Mouse (Mus musculus): ENCODE data around the gene Slco4a1. TPM values are rescaled to one million over a fixed set of nuclear protein-coding genes. Genes with fewer than 3 reads are reported as not detected.

The Slco4a1 gene
- polyA plus RNA-seq, 1 experiment = 10.4 TPM

DNA sequence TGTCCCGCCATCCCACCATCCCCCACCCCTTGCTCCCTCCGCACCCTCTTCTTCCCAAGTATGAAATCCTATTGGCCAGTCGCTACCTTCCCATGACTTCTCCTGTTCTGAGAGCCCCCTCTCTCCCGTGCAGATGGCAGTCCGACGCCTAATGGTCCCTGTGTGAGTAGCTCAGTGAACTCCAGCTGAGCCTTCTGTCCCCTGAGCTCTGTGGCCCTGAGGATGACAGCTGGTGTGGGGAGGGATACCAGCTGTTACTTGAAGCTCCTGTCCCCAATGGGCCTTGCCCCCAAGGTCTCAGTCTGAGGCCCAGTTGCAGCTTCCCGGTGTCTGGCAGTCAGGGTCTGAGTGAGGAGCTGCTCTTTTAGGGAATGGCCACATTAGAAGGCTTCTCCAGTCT is 10.5 kb downstream of the Slco4a1 start:
- no peak for TF ChIP-seq GATA1 (IDR thresholded peaks at IDR 0.05; ENCODE audit: borderline replicate concordance, low read length)
- TF ChIP-seq FLI1 (IDR thresholded peaks at IDR 0.05; ENCODE audit: low read length) = no peak
- Histone ChIP-seq H3K4me1 (peaks cover 74% of the 10 kb centered on the region), H3K9me3 (no peaks in the 10 kb centered on the region), H3K27me3 (replicated peaks) (no peaks in the 10 kb centered on the region), H3K4me3 (replicated peaks) (no peak overlapping the region), H3K36me3 (replicated peaks; ENCODE audit: low read length) (peaks cover 100% of the 10 kb centered on the region)

DNA sequence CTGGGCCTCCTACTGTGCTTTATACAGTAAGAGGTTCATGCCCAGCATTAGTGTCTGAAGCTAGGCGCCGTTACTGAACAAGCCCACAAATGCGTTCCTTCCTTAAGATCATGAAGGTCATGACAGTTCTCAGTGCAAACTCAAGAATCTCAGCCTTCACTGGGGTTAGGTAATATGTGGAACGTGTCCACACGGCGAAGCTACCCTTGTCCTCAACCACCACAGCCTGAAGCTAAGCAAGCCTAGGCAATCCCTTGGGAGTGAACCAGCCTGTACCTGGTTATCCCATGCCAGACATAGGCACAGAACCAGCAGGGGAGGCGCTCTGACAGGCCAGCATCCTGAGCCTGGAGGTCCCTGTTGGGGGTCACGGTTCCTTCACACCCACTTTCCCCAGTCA is 12.8 kb downstream of the Slco4a1 start:
- no peak for TF ChIP-seq GATA1 (IDR thresholded peaks at IDR 0.05; ENCODE audit: borderline replicate concordance, low read length)
- no peak for TF ChIP-seq FLI1 (IDR thresholded peaks at IDR 0.05; ENCODE audit: low read length)
- peaks cover 74% of the 10 kb centered on the region for H3K4me1 ChIP-seq
- no peak overlapping the region for H3K4me3 ChIP-seq (replicated peaks)
- H3K27me3 ChIP-seq (replicated peaks) = no peaks in the 10 kb centered on the region
- H3K36me3 ChIP-seq (replicated peaks; ENCODE audit: low read length) = peaks cover 100% of the 10 kb centered on the region
- H3K9me3 ChIP-seq = no peaks in the 10 kb centered on the region

DNA sequence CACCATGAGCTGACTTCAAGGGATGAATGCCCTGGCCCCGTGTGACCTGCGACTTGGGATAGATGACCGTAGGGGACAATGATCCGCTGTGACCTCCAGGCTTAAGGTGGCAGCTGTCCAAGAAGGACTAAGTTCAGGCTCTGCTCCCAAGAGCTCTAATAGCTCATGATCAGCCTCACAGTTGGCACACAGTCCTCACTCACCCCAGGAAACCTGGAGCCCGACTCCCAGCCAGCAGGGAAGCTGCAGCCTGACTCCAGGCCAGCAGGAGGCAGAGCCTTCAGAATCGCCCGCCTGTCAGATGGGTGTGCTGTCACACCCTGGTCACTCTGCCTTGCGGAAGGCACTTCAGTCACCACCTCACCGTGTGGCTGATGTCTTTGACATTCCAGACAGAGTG is 13.7 kb downstream of the Slco4a1 start:
- Histone ChIP-seq H3K9me3 (no peaks in the 10 kb centered on the region), H3K4me3 (replicated peaks) (no peak overlapping the region), H3K27me3 (replicated peaks) (no peaks in the 10 kb centered on the region), H3K4me1 (peaks cover 69% of the 10 kb centered on the region), H3K36me3 (replicated peaks; ENCODE audit: low read length) (peaks cover 100% of the 10 kb centered on the region)
- TF ChIP-seq FLI1 (IDR thresholded peaks at IDR 0.05; ENCODE audit: low read length) = no peak
- TF ChIP-seq GATA1 (IDR thresholded peaks at IDR 0.05; ENCODE audit: borderline replicate concordance, low read length) = no peak

DNA sequence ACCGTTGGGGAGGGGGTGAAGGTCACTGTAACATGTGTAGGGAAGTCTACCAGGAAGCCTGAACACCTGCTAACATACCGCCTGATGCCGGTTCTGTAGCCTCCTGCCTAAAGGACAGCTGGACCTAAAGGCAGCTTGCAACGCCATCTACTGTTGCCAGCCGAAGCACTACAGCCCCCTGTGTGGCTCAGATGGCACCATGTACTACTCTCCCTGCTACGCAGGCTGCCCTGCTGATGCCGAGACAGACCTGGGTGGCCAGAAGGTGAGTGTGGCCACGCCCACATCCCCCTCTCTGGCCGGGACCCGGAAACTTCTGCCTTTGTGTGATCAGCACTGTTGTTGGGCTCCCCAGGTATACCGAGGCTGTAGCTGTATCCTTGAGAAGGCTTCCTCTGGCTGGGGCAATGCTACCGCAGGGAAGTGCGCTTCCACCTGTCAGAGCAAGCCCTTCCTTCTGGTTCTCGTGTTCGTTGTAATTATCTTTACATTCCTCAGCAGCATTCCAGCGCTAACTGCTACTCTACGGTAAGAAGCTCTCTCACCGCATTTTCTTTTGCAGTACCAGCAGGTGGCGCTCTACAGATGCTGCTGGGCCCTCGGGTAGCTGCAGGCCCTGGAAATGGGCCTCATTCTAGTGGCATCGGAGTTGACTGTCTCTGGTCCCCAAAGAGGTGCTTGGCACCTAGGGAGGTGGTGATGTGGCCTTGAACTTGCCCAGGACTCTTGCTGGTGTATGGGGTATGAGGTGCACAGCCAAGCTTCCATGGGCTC is 16.4 kb downstream of the Slco4a1 start:
- H3K27me3 ChIP-seq (replicated peaks) = no peaks in the 10 kb centered on the region
- TF ChIP-seq GATA1 (IDR thresholded peaks at IDR 0.05; ENCODE audit: borderline replicate concordance, low read length) (no peak), FLI1 (IDR thresholded peaks at IDR 0.05; ENCODE audit: low read length) (no peak)
- no peak overlapping the region for H3K4me3 ChIP-seq (replicated peaks)
- no peaks in the 10 kb centered on the region for H3K9me3 ChIP-seq
- peaks cover 90% of the 10 kb centered on the region for H3K36me3 ChIP-seq (replicated peaks; ENCODE audit: low read length)
- H3K4me1 ChIP-seq = peaks cover 49% of the 10 kb centered on the region

DNA sequence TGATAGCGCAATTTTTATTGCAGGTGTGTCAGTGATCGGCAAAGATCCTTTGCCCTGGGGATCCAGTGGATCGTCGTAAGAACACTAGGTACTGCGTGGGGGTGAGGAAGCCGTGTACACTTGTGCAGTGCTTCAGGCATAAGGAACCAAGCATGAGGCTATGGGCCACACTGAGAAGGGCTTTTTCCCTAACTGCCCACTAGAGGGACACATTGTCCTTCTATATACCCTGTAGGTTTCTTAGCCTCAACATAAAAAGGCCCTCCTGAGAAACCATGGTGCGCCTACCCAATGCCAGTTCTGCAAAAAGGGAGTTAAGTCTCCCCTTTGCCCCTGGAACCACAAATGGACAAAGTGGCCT is 17.0 kb downstream of the Slco4a1 start:
- H3K27me3 ChIP-seq (replicated peaks) = no peaks in the 10 kb centered on the region
- H3K4me1 ChIP-seq = peaks cover 49% of the 10 kb centered on the region
- TF ChIP-seq GATA1 (IDR thresholded peaks at IDR 0.05; ENCODE audit: borderline replicate concordance, low read length) (no peak), FLI1 (IDR thresholded peaks at IDR 0.05; ENCODE audit: low read length) (no peak)

DNA sequence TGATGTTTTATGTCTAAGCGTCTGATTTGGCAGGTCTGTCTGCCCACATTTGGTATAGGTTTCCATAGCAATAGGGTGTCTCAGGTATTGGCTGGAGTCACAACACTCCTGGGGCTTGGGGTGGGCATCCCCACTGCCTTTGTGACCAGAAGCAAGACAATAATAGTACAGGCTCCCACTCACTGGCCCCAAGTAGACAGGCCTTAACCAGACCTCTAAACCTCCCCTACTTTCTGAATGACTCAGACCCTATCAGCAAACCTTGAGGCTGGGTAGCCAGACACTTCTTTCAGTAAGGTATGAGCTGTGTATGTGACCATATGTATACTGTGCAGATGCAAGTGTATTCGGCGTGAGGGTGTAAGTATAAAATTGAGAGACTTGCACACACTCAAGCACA is 18.8 kb downstream of the Slco4a1 start:
- no peaks in the 10 kb centered on the region for H3K9me3 ChIP-seq
- peaks cover 43% of the 10 kb centered on the region for H3K4me1 ChIP-seq
- peaks cover 66% of the 10 kb centered on the region for H3K36me3 ChIP-seq (replicated peaks; ENCODE audit: low read length)
- H3K4me3 ChIP-seq (replicated peaks) = no peak overlapping the region
- TF ChIP-seq GATA1 (IDR thresholded peaks at IDR 0.05; ENCODE audit: borderline replicate concordance, low read length) (no peak), FLI1 (IDR thresholded peaks at IDR 0.05; ENCODE audit: low read length) (no peak)
- peaks cover 12% of the 10 kb centered on the region for H3K27me3 ChIP-seq (replicated peaks)

More for the DNA sequence above, 17.0 kb downstream of the Slco4a1 start:
- no peaks in the 10 kb centered on the region for H3K9me3 ChIP-seq
- H3K36me3 ChIP-seq (replicated peaks; ENCODE audit: low read length) = peaks cover 85% of the 10 kb centered on the region
- H3K4me3 ChIP-seq (replicated peaks) = no peak overlapping the region

DNA sequence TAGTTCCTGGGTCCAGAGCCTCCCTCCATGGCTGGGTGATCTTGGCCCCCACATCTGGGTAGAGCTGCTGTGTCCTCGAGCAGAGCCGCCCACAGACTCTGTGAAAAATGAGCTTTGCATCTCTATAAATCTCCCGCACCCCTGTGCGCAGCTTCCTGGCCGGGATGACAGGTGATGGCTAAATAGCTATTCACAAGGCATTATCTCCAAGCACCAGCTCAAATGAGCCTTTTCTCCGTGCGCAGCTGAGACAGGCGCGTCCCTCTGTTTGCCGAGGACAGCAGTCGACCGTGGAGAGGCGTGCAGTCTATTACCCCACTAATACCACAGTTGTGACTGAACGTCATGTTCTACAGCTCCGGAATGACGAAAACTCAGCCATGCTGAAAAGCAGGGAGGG is 26.2 kb downstream of the Slco4a1 start:
- no peak overlapping the region for H3K4me3 ChIP-seq (replicated peaks)
- peaks cover 5% of the 10 kb centered on the region; the same call in 1 of the 2 replicates for H3K4me1 ChIP-seq
- H3K27me3 ChIP-seq (replicated peaks) = peaks cover 76% of the 10 kb centered on the region
- TF ChIP-seq FLI1 (IDR thresholded peaks at IDR 0.05; ENCODE audit: low read length) (no peak), GATA1 (IDR thresholded peaks at IDR 0.05; ENCODE audit: borderline replicate concordance, low read length) (no peak)
- peaks cover 15% of the 10 kb centered on the region for H3K9me3 ChIP-seq
- H3K36me3 ChIP-seq (replicated peaks; ENCODE audit: low read length) = no peaks in the 10 kb centered on the region

DNA sequence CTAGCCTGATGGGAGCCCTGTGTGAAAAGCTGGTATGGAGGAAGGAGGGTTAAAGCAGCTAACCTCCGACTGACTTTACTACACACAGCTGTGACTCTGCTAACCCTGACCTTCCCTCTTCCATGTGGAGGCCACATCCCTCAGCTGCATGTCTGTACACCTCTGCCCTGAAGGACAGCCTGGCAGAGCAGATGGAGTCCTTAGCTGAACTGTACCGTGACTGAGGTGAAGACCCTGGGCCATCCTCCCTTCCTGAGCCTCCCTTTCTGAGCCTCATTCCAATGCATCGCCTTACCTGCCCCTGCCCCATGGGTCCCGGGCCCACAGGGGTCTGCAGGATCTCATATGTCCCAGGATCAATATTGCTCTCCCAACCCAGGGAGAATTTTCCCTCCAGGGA is 28.8 kb downstream of the Slco4a1 start:
- peak overlapping the region; percentile 5 for H3K4me3 ChIP-seq (replicated peaks)
- peaks cover 87% of the 10 kb centered on the region for H3K27me3 ChIP-seq (replicated peaks)
- H3K36me3 ChIP-seq (replicated peaks; ENCODE audit: low read length) = no peaks in the 10 kb centered on the region
- TF ChIP-seq FLI1 (IDR thresholded peaks at IDR 0.05; ENCODE audit: low read length) = no peak
- no peak for TF ChIP-seq GATA1 (IDR thresholded peaks at IDR 0.05; ENCODE audit: borderline replicate concordance, low read length)
- no peaks in the 10 kb centered on the region for H3K4me1 ChIP-seq
- peaks cover 18% of the 10 kb centered on the region for H3K9me3 ChIP-seq

DNA sequence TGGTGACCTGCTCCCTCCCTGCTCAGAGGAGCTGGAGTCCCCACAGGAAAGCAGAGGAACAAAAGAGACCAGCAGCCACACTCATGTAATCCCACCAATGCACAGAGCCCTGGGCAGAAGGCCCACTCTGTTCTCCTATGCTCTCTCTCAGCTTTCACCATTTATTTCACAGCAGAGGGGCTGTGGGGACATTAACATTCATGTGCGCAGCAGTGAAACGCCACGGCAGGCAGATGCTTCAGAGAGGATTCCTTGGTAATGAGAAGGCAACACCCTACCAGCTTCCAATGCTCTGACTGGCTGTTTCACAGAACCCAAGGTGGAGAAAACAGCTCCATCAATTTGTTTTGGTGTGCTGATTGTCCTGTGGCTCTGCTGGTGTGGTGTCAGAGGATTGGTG is 29.3 kb downstream of the Slco4a1 start:
- Histone ChIP-seq H3K27me3 (replicated peaks) (peaks cover 87% of the 10 kb centered on the region), H3K9me3 (peaks cover 18% of the 10 kb centered on the region), H3K36me3 (replicated peaks; ENCODE audit: low read length) (no peaks in the 10 kb centered on the region), H3K4me3 (replicated peaks) (no peak overlapping the region), H3K4me1 (no peaks in the 10 kb centered on the region)
- TF ChIP-seq GATA1 (IDR thresholded peaks at IDR 0.05; ENCODE audit: borderline replicate concordance, low read length) (no peak), FLI1 (IDR thresholded peaks at IDR 0.05; ENCODE audit: low read length) (no peak)

DNA sequence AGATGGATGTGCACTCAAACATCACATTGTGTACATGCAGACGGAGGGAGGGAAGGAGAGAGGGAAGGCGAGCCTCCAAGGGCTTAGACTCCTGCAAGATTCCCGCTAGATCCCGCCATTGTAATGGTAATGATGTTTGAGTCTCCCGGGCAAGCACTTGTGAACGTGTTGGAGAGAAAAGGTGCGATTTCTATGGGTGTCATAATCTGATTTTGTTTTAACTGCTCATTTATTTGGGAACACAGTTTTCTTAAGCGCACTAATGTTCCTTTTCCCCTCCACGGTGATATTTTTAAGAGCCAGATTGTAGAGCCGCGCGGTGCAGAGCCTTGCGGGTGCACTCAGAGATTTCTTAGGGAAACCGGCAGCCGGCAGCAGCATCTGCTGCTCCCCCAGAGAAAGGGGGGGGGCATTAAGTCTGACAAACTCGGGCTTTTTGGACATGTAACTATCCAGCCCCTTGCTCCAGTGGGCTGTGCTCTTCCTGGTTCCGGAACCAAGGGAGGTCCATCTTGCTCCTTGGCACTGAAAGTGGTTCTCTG is 32.2 kb downstream of the Slco4a1 start:
- Histone ChIP-seq H3K4me1 (no peaks in the 10 kb centered on the region), H3K27me3 (replicated peaks) (peaks cover 85% of the 10 kb centered on the region), H3K4me3 (replicated peaks) (no peak overlapping the region), H3K9me3 (peaks cover 18% of the 10 kb centered on the region), H3K36me3 (replicated peaks; ENCODE audit: low read length) (no peaks in the 10 kb centered on the region)
- TF ChIP-seq GATA1 (IDR thresholded peaks at IDR 0.05; ENCODE audit: borderline replicate concordance, low read length) (no peak), FLI1 (IDR thresholded peaks at IDR 0.05; ENCODE audit: low read length) (no peak)
